Mouse (Mus musculus): Measurements from ENCODE around the gene Krr1. TPM values are rescaled to one million over a fixed set of nuclear protein-coding genes. Genes with fewer than 3 reads are reported as not detected.

The Krr1 gene
- total and polyA plus RNA-seq, 2 experiments, result 2.6 to 13.6 TPM

DNA sequence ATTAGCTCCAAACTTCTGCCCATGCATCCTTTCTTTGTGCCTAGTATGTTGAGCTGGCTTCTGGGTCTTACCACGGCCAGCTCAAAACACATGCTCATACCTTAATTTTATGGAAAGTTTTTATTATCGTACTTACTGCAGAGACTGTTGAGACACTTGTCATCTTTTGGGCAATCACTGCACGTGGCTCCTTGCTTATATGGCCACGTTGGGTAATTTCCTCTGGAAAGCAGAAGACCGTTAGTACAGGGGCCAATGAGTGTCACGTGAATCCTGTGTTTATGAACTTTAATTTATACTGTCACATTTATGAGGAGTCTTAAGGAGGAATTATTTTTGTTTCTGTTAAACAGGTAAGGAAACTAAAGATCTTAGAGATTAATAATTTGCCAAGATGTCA lies 14.0 kb downstream of the Krr1 start:
- H3K4me1 ChIP-seq (ENCODE audit: control insufficient read depth, insufficient read depth, low read length), result no peaks in the 10 kb centered on the region
- H3K27me3 ChIP-seq (ENCODE audit: control insufficient read depth, insufficient read depth, low read length), result no peaks in the 10 kb centered on the region
- DNase-seq (ENCODE audit: extremely low read depth, low read depth, low spot score), result no peak
- no peak for TF ChIP-seq POLR2A (IDR thresholded peaks at IDR 0.05; ENCODE audit: extremely low read depth, insufficient read depth, low read length)
- peaks cover 45% of the 10 kb centered on the region for H3K36me3 ChIP-seq (ENCODE audit: control insufficient read depth, insufficient read depth, low read length)
- no peaks in the 10 kb centered on the region for H3K79me2 ChIP-seq (ENCODE audit: control insufficient read depth, insufficient read depth, low read length)
- 92% methylated on average over 6 of the region's 6 CpGs for WGBS
- H3K4me3 ChIP-seq (ENCODE audit: insufficient read depth, low read depth, low read length), result no peak overlapping the region
- no peak overlapping the region for H3K9ac ChIP-seq (ENCODE audit: low read depth, low read length)
- no peak overlapping the region for H3K27ac ChIP-seq (replicated peaks; ENCODE audit: insufficient read depth, low read depth, low read length)

DNA sequence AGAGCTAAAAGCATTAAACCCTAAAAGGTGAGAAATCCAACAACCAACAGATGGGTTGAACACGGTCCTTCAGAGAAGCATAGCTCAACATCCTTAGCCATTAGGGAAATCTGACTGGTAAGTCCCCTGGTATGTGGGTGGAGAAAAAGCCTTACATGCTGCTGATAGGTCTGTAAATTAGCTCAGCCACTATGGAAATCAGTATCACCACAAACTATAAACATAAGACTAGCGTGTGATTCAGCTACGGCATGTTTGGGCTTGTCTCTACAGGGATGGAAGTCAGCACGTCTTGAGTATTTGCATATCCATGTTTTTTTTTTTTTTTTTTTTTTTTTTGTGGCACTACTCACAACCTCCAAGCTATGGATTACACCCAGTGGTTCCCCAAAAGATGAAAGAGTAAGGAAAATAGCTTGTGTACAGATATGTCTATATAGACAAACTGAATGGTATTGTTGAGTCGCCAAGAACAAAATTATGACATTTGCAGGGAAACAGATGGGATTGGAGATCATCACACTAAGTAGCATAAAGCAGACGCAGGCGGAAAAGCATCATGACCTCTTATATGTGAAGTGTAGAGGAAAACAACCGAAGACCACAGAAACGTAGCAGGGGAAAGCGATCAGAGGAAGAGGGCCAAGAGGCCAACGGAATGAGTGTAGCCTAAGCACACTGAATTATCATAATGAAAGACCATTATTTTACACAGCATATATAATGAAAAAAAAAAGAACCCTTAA lies 23.5 kb downstream of the Krr1 start:
- Histone ChIP-seq H3K9ac (ENCODE audit: low read depth, low read length) (no peak overlapping the region), H3K27me3 (ENCODE audit: control insufficient read depth, insufficient read depth, low read length) (no peaks in the 10 kb centered on the region), H3K79me2 (ENCODE audit: control insufficient read depth, insufficient read depth, low read length) (no peaks in the 10 kb centered on the region), H3K4me1 (ENCODE audit: control insufficient read depth, insufficient read depth, low read length) (no peaks in the 10 kb centered on the region), H3K4me3 (ENCODE audit: insufficient read depth, low read depth, low read length) (no peak overlapping the region; the same call in 1 of the 2 replicates), H3K36me3 (ENCODE audit: control insufficient read depth, insufficient read depth, low read length) (no peaks in the 10 kb centered on the region), H3K27ac (replicated peaks; ENCODE audit: insufficient read depth, low read depth, low read length) (no peak overlapping the region)
- 92% methylated on average over 11 of the region's 11 CpGs for WGBS
- TF ChIP-seq CTCF (IDR thresholded peaks at IDR 0.05; ENCODE audit: low read depth, low read length) (no peak), POLR2A (IDR thresholded peaks at IDR 0.05; ENCODE audit: extremely low read depth, insufficient read depth, low read length) (no peak)
- DNase-seq (ENCODE audit: extremely low read depth, low read depth, low spot score), result no peak

- no peak overlapping the region for H3K27ac ChIP-seq (replicated peaks; ENCODE audit: insufficient read depth, low read depth, low read length)
- no peaks in the 10 kb centered on the region for H3K79me2 ChIP-seq (ENCODE audit: control insufficient read depth, insufficient read depth, low read length)
- 80% methylated on average over 7 of the region's 7 CpGs for WGBS
- H3K4me1 ChIP-seq (ENCODE audit: control insufficient read depth, insufficient read depth, low read length), result no peaks in the 10 kb centered on the region
- H3K36me3 ChIP-seq (ENCODE audit: control insufficient read depth, insufficient read depth, low read length), result no peaks in the 10 kb centered on the region
- no peak overlapping the region for H3K9ac ChIP-seq (ENCODE audit: low read depth, low read length)
- TF ChIP-seq CTCF (IDR thresholded peaks at IDR 0.05; ENCODE audit: low read depth, low read length) (no peak), POLR2A (IDR thresholded peaks at IDR 0.05; ENCODE audit: extremely low read depth, insufficient read depth, low read length) (no peak)
- H3K4me3 ChIP-seq (ENCODE audit: insufficient read depth, low read depth, low read length), result peak overlapping the region; percentile 30
- DNase-seq (ENCODE audit: extremely low read depth, low read depth, low spot score), result no peak
- no peaks in the 10 kb centered on the region for H3K27me3 ChIP-seq (ENCODE audit: control insufficient read depth, insufficient read depth, low read length)
These were observed 24.1 kb downstream of the Krr1 start for GRCm38 (mm10) chr10:111996549-111996904.

DNA sequence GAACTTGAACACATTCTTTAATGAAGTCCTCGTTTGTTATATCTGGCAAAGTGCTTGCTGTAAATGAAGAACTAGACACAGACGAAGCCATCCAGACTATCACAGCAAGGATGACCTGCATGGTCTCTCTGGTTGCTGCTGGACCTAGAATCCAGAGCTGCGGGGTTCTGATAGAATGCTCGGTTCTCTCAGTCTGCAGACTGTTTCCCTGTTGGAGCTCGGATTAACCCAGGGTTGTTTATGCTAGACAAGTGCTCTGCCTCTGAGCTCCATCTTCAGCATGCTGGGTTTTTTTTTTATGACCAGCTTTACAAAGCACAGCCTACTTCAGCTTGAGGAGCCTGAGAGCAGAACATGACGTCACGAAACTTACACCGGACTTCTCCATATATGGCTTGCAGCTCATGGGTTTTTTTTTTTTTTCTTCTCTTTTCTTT lies 24.5 kb downstream of the Krr1 start:
- TF ChIP-seq CTCF (IDR thresholded peaks at IDR 0.05; ENCODE audit: low read depth, low read length), result no peak
- TF ChIP-seq POLR2A (IDR thresholded peaks at IDR 0.05; ENCODE audit: extremely low read depth, insufficient read depth, low read length), result no peak
- Histone ChIP-seq H3K27ac (replicated peaks; ENCODE audit: insufficient read depth, low read depth, low read length) (no peak overlapping the region), H3K4me1 (ENCODE audit: control insufficient read depth, insufficient read depth, low read length) (no peaks in the 10 kb centered on the region), H3K79me2 (ENCODE audit: control insufficient read depth, insufficient read depth, low read length) (no peaks in the 10 kb centered on the region), H3K36me3 (ENCODE audit: control insufficient read depth, insufficient read depth, low read length) (no peaks in the 10 kb centered on the region), H3K4me3 (ENCODE audit: insufficient read depth, low read depth, low read length) (peak overlapping the region; percentile 30), H3K27me3 (ENCODE audit: control insufficient read depth, insufficient read depth, low read length) (no peaks in the 10 kb centered on the region), H3K9ac (ENCODE audit: low read depth, low read length) (no peak overlapping the region)
- 77% methylated on average over 8 of the region's 8 CpGs for WGBS
- DNase-seq (ENCODE audit: extremely low read depth, low read depth, low spot score), result peak; percentile 22

GRCm38 (mm10) chr10:111997671-111998070 lies 25.2 kb downstream of the Krr1 start:
- no peaks in the 10 kb centered on the region for H3K36me3 ChIP-seq (ENCODE audit: control insufficient read depth, insufficient read depth, low read length)
- H3K79me2 ChIP-seq (ENCODE audit: control insufficient read depth, insufficient read depth, low read length), result no peaks in the 10 kb centered on the region
- no peak overlapping the region for H3K4me3 ChIP-seq (ENCODE audit: insufficient read depth, low read depth, low read length)
- H3K4me1 ChIP-seq (ENCODE audit: control insufficient read depth, insufficient read depth, low read length), result peaks cover 2% of the 10 kb centered on the region; the same call in 1 of the 2 replicates
- no peak for DNase-seq (ENCODE audit: extremely low read depth, low read depth, low spot score)
- H3K27ac ChIP-seq (replicated peaks; ENCODE audit: insufficient read depth, low read depth, low read length), result no peak overlapping the region
- H3K27me3 ChIP-seq (ENCODE audit: control insufficient read depth, insufficient read depth, low read length), result no peaks in the 10 kb centered on the region
- TF ChIP-seq POLR2A (IDR thresholded peaks at IDR 0.05; ENCODE audit: extremely low read depth, insufficient read depth, low read length), result no peak
- no peak for TF ChIP-seq CTCF (IDR thresholded peaks at IDR 0.05; ENCODE audit: low read depth, low read length)
- H3K9ac ChIP-seq (ENCODE audit: low read depth, low read length), result no peak overlapping the region

- no peak for DNase-seq (ENCODE audit: extremely low read depth, low read depth, low spot score)
- Histone ChIP-seq H3K4me3 (ENCODE audit: insufficient read depth, low read depth, low read length) (no peak overlapping the region), H3K27ac (replicated peaks; ENCODE audit: insufficient read depth, low read depth, low read length) (no peak overlapping the region), H3K27me3 (ENCODE audit: control insufficient read depth, insufficient read depth, low read length) (no peaks in the 10 kb centered on the region), H3K9ac (ENCODE audit: low read depth, low read length) (no peak overlapping the region), H3K4me1 (ENCODE audit: control insufficient read depth, insufficient read depth, low read length) (peaks cover 4% of the 10 kb centered on the region; the same call in 1 of the 2 replicates), H3K36me3 (ENCODE audit: control insufficient read depth, insufficient read depth, low read length) (no peaks in the 10 kb centered on the region), H3K79me2 (ENCODE audit: control insufficient read depth, insufficient read depth, low read length) (no peaks in the 10 kb centered on the region)
- TF ChIP-seq POLR2A (IDR thresholded peaks at IDR 0.05; ENCODE audit: extremely low read depth, insufficient read depth, low read length) (no peak), CTCF (IDR thresholded peaks at IDR 0.05; ENCODE audit: low read depth, low read length) (no peak)
- 65% methylated on average over 3 of the region's 3 CpGs for WGBS
These were observed 27.3 kb downstream of the Krr1 start for GRCm38 (mm10) chr10:111999765-112000164.

Measured in liver, adult 2 months (tissue).